Mouse (Mus musculus): ENCODE measurements around the gene Bri3. TPM values are rescaled to one million over a fixed set of nuclear protein-coding genes. Genes with fewer than 3 reads are reported as not detected.

Gene Bri3
- polyA plus RNA-seq, 1 experiment from 2014 or later: 132 TPM

GRCm38 (mm10) chr5:144372885-144373284 is 128.6 kb downstream of the Bri3 start:
- ATAC-seq (ENCODE audit: low read depth): no peak
- Histone ChIP-seq H3K27me3 (no peaks in the 10 kb centered on the region), H3K27ac (replicated peaks) (no peak overlapping the region), H3K4me2 (no peak overlapping the region), H3K9me3 (no peaks in the 10 kb centered on the region), H3K4me3 (no peak overlapping the region), H3K36me3 (no peaks in the 10 kb centered on the region), H3K4me1 (replicated peaks) (no peaks in the 10 kb centered on the region), H3K9ac (no peak overlapping the region)
- 87% methylated on average over 2 of the region's 2 CpGs for WGBS

- no peak overlapping the region for H3K4me3 ChIP-seq
- WGBS: 91% methylated on average over 4 of the region's 4 CpGs
- H3K9ac ChIP-seq: no peak overlapping the region
- no peak for ATAC-seq (ENCODE audit: low read depth)
- H3K27ac ChIP-seq (replicated peaks): no peak overlapping the region
- no peaks in the 10 kb centered on the region for H3K4me1 ChIP-seq (replicated peaks)
- H3K9me3 ChIP-seq: peaks cover 5% of the 10 kb centered on the region; the same call in 1 of the 2 replicates
- no peak overlapping the region for H3K4me2 ChIP-seq
- H3K27me3 ChIP-seq: no peaks in the 10 kb centered on the region
- no peaks in the 10 kb centered on the region for H3K36me3 ChIP-seq
These were observed 135.2 kb downstream of the Bri3 start for GRCm38 (mm10) chr5:144379431-144379830.

GRCm38 (mm10) chr5:144380689-144381088 is 136.5 kb downstream of the Bri3 start:
- Histone ChIP-seq H3K4me3 (no peak overlapping the region), H3K9me3 (peaks cover 10% of the 10 kb centered on the region; the same call in 1 of the 2 replicates), H3K9ac (no peak overlapping the region), H3K27me3 (no peaks in the 10 kb centered on the region), H3K27ac (replicated peaks) (no peak overlapping the region), H3K4me1 (replicated peaks) (no peaks in the 10 kb centered on the region), H3K4me2 (no peak overlapping the region), H3K36me3 (no peaks in the 10 kb centered on the region)
- ATAC-seq (ENCODE audit: low read depth): no peak
- WGBS: 89% methylated on average over 7 of the region's 7 CpGs

GRCm38 (mm10) chr5:144381782-144382181 is 137.5 kb downstream of the Bri3 start:
- no peak overlapping the region for H3K4me3 ChIP-seq
- peaks cover 10% of the 10 kb centered on the region; the same call in 1 of the 2 replicates for H3K9me3 ChIP-seq
- no peak overlapping the region for H3K27ac ChIP-seq (replicated peaks)
- no peak overlapping the region for H3K9ac ChIP-seq
- 83% methylated on average over 3 of the region's 3 CpGs for WGBS
- H3K4me2 ChIP-seq: no peak overlapping the region
- H3K27me3 ChIP-seq: no peaks in the 10 kb centered on the region
- H3K36me3 ChIP-seq: no peaks in the 10 kb centered on the region
- no peak for ATAC-seq (ENCODE audit: low read depth)
- H3K4me1 ChIP-seq (replicated peaks): no peaks in the 10 kb centered on the region

- Histone ChIP-seq H3K27ac (replicated peaks) (no peak overlapping the region), H3K36me3 (no peaks in the 10 kb centered on the region), H3K4me3 (no peak overlapping the region), H3K9ac (no peak overlapping the region), H3K4me2 (no peak overlapping the region), H3K27me3 (no peaks in the 10 kb centered on the region), H3K9me3 (peaks cover 10% of the 10 kb centered on the region; the same call in 1 of the 2 replicates), H3K4me1 (replicated peaks) (no peaks in the 10 kb centered on the region)
- no peak for ATAC-seq (ENCODE audit: low read depth)
- 77% methylated on average over 3 of the region's 3 CpGs for WGBS
These were observed 139.7 kb downstream of the Bri3 start for GRCm38 (mm10) chr5:144383936-144384335.

- WGBS: 11% methylated on average over 6 of the region's 6 CpGs
- ATAC-seq (ENCODE audit: low read depth): peak; percentile 63
These were observed 143.6 kb downstream of the Bri3 start for GRCm38 (mm10) chr5:144387851-144388250.

GRCm38 (mm10) chr5:144394142-144394541 is 149.9 kb downstream of the Bri3 start:
- ATAC-seq (ENCODE audit: low read depth): no peak
- H3K4me1 ChIP-seq (replicated peaks): peaks cover 4% of the 10 kb centered on the region; the same call in 1 of the 2 replicates
- 79% methylated on average over 2 of the region's 2 CpGs for WGBS
- H3K4me2 ChIP-seq: no peak overlapping the region
- no peaks in the 10 kb centered on the region for H3K9me3 ChIP-seq
- no peaks in the 10 kb centered on the region for H3K27me3 ChIP-seq
- no peak overlapping the region for H3K4me3 ChIP-seq
- H3K27ac ChIP-seq (replicated peaks): no peak overlapping the region
- H3K9ac ChIP-seq: no peak overlapping the region
- H3K36me3 ChIP-seq: no peaks in the 10 kb centered on the region

More at GRCm38 (mm10) chr5:144387851-144388250, 143.6 kb downstream of the Bri3 start:
- Histone ChIP-seq H3K27ac (replicated peaks) (no peak overlapping the region), H3K27me3 (no peaks in the 10 kb centered on the region), H3K4me2 (no peak overlapping the region), H3K4me1 (replicated peaks) (no peaks in the 10 kb centered on the region), H3K9ac (no peak overlapping the region), H3K36me3 (no peaks in the 10 kb centered on the region), H3K4me3 (no peak overlapping the region), H3K9me3 (peaks cover 10% of the 10 kb centered on the region; the same call in 1 of the 2 replicates)

GRCm38 (mm10) chr5:144397566-144397965 is 153.3 kb downstream of the Bri3 start:
- H3K4me2 ChIP-seq: no peak overlapping the region
- WGBS: 13% methylated on average over 7 of the region's 9 CpGs
- H3K27ac ChIP-seq (replicated peaks): no peak overlapping the region
- no peak overlapping the region for H3K4me3 ChIP-seq
- no peaks in the 10 kb centered on the region for H3K9me3 ChIP-seq
- no peaks in the 10 kb centered on the region for H3K27me3 ChIP-seq
- no peak for ATAC-seq (ENCODE audit: low read depth)
- H3K36me3 ChIP-seq: no peaks in the 10 kb centered on the region
- peaks cover 16% of the 10 kb centered on the region for H3K4me1 ChIP-seq (replicated peaks)
- H3K9ac ChIP-seq: no peak overlapping the region

GRCm38 (mm10) chr5:144400821-144401220 is 156.6 kb downstream of the Bri3 start:
- ATAC-seq (ENCODE audit: low read depth): no peak
- H3K9me3 ChIP-seq: no peaks in the 10 kb centered on the region
- H3K4me3 ChIP-seq: no peak overlapping the region
- WGBS: 34% methylated on average over 5 of the region's 5 CpGs
- H3K4me1 ChIP-seq (replicated peaks): peaks cover 16% of the 10 kb centered on the region
- H3K27ac ChIP-seq (replicated peaks): no peak overlapping the region
- no peaks in the 10 kb centered on the region for H3K36me3 ChIP-seq
- no peak overlapping the region for H3K9ac ChIP-seq
- H3K27me3 ChIP-seq: no peaks in the 10 kb centered on the region
- no peak overlapping the region for H3K4me2 ChIP-seq

GRCm38 (mm10) chr5:144406256-144406655 is 162.0 kb downstream of the Bri3 start:
- Histone ChIP-seq H3K4me1 (replicated peaks) (peaks cover 8% of the 10 kb centered on the region), H3K4me3 (no peak overlapping the region), H3K27ac (replicated peaks) (no peak overlapping the region), H3K4me2 (no peak overlapping the region), H3K9ac (no peak overlapping the region), H3K9me3 (no peaks in the 10 kb centered on the region), H3K27me3 (no peaks in the 10 kb centered on the region), H3K36me3 (no peaks in the 10 kb centered on the region)
- ATAC-seq (ENCODE audit: low read depth): no peak
- WGBS: 90% methylated on average over 11 of the region's 11 CpGs

- Histone ChIP-seq H3K27ac (replicated peaks) (no peak overlapping the region), H3K4me1 (replicated peaks) (peaks cover 8% of the 10 kb centered on the region), H3K4me3 (no peak overlapping the region), H3K9ac (no peak overlapping the region), H3K9me3 (no peaks in the 10 kb centered on the region), H3K27me3 (no peaks in the 10 kb centered on the region), H3K4me2 (no peak overlapping the region), H3K36me3 (no peaks in the 10 kb centered on the region)
- ATAC-seq (ENCODE audit: low read depth): no peak
- 97% methylated on average over 10 of the region's 10 CpGs for WGBS
These were observed 166.4 kb downstream of the Bri3 start for GRCm38 (mm10) chr5:144410666-144411065.

- Histone ChIP-seq H3K4me3 (no peak overlapping the region), H3K36me3 (no peaks in the 10 kb centered on the region), H3K4me2 (no peak overlapping the region), H3K27ac (replicated peaks) (peak overlapping the region; percentile 62; the same call in 1 of the 2 replicates), H3K4me1 (replicated peaks) (peaks cover 8% of the 10 kb centered on the region), H3K9me3 (no peaks in the 10 kb centered on the region), H3K9ac (no peak overlapping the region), H3K27me3 (no peaks in the 10 kb centered on the region)
- 0 out of 2 replicates have a peak, but pooled peaks have one; percentile 40 for ATAC-seq (ENCODE audit: low read depth)
- WGBS: 36% methylated on average over 5 of the region's 5 CpGs
These were observed 167.5 kb downstream of the Bri3 start for GRCm38 (mm10) chr5:144411702-144412101.

GRCm38 (mm10) chr5:144412781-144413180 is 168.5 kb downstream of the Bri3 start:
- Histone ChIP-seq H3K36me3 (no peaks in the 10 kb centered on the region), H3K27me3 (no peaks in the 10 kb centered on the region), H3K9ac (no peak overlapping the region), H3K4me2 (no peak overlapping the region), H3K9me3 (no peaks in the 10 kb centered on the region), H3K4me3 (no peak overlapping the region), H3K4me1 (replicated peaks) (peaks cover 8% of the 10 kb centered on the region), H3K27ac (replicated peaks) (peak overlapping the region; percentile 3; the same call in 1 of the 2 replicates)
- 77% methylated on average over 4 of the region's 4 CpGs for WGBS
- no peak for ATAC-seq (ENCODE audit: low read depth)

Data from neural tube, embryonic 13.5 days (tissue).